Mouse (Mus musculus) intestine, embryonic 14.5 days (tissue): Measurements from ENCODE around the gene Cyp2f2. TPM values are rescaled to one million over a fixed set of nuclear protein-coding genes. Genes with fewer than 3 reads are reported as not detected.
A peak's percentile ranks its signal among the peaks of the same experiment; 100 is the strongest.

Source experiments
- ATAC-seq: fragments of 200-750 bp; cut with Nextera tagmentation; replicated peaks from 2 replicates; pipeline ENCODE4 v1.8.0; 2017; ENCODE audit warnings: low read depth, moderate number of reproducible peaks, moderate TSS enrichment, moderate library complexity; ENCODE audit not compliant: low FRiP score, low TSS enrichment
- DNase-seq: peaks from one replicate; pipeline ENCODE4 v3.0.0-alpha.2; 2018; ENCODE audit warnings: low spot score
- H3K27ac ChIP-seq: fragments of 300-500 bp; sonication (generic); 2 replicates; pipeline ENCODE4 v1.5.1; 2014; ENCODE audit warnings: low read depth, mild to moderate bottlenecking, control low read depth
- H3K27me3 ChIP-seq: fragments of 300-500 bp; sonication (generic); replicated peaks from 2 replicates; pipeline ENCODE4 v1.6.1; 2014; ENCODE audit warnings: low read length, control low read depth; ENCODE audit not compliant: control insufficient read depth, insufficient read depth
- H3K36me3 ChIP-seq: fragments of 300-500 bp; sonication (generic); 2 replicates; pipeline ENCODE4 v1.6.1; 2014; ENCODE audit warnings: low read length, control low read depth; ENCODE audit not compliant: control insufficient read depth, insufficient read depth
- H3K4me1 ChIP-seq: fragments of 300-500 bp; sonication (generic); replicated peaks from 2 replicates; pipeline ENCODE4 v1.6.1; 2014; ENCODE audit warnings: low read length, control low read depth, mixed read lengths; ENCODE audit not compliant: control insufficient read depth, insufficient read depth
- H3K4me2 ChIP-seq: fragments of 300-500 bp; sonication (generic); 2 replicates; pipeline ENCODE4 v1.6.1; 2014; ENCODE audit warnings: low read length
- H3K4me3 ChIP-seq: fragments of 300-500 bp; sonication (generic); 2 replicates; pipeline ENCODE4 v1.5.1; 2014; ENCODE audit warnings: low read depth, low read length, control low read depth, mixed read lengths
- H3K9ac ChIP-seq: fragments of 300-500 bp; sonication (generic); 2 replicates; pipeline ENCODE4 v1.6.1; 2014; ENCODE audit warnings: mild to moderate bottlenecking, low read length
- H3K9me3 ChIP-seq: fragments of 300-500 bp; sonication (generic); 2 replicates; pipeline ENCODE4 v1.6.1; 2016; ENCODE audit warnings: low read length, control low read depth; ENCODE audit not compliant: control insufficient read depth
- WGBS: fragments of 180-500 bp; shearing (Covaris S2); extraction: QIAGEN DNeasy Blood & Tissue Kit; methylation state at CpG from one replicate; pipeline ENCODE4 v1.1.7; 2014; 5-methylcytosine and 5-hydroxymethylcytosine counted together
- polyA plus RNA-seq: library from polyadenylated mRNA; unstranded; fragments of >200 nt; fragmentation: Nextera tagmentation; extraction: Ambion mirVana; gene quantifications from 2 replicates; pipeline ENCODE4 v1.2.1, GENCODE M21; 2014

The Cyp2f2 gene
- polyA plus RNA-seq, 1 experiment from 2014 or later, result not detected

GRCm38 (mm10) chr7:27111987-27112386, 7.7 kb upstream of the Cyp2f2 start:
- H3K4me2 ChIP-seq, result no peak overlapping the region
- H3K4me1 ChIP-seq, result no peaks in the 10 kb centered on the region
- no peak overlapping the region for H3K9ac ChIP-seq
- no peaks in the 10 kb centered on the region for H3K27me3 ChIP-seq
- H3K27ac ChIP-seq, result no peak overlapping the region
- H3K36me3 ChIP-seq, result no peaks in the 10 kb centered on the region
- ATAC-seq (no peak), DNase-seq (no peak)
- no peak overlapping the region for H3K4me3 ChIP-seq
- peaks cover 2% of the 10 kb centered on the region; the same call in 1 of the 2 replicates for H3K9me3 ChIP-seq
- 77% methylated on average over 3 of the region's 3 CpGs for WGBS

GRCm38 (mm10) chr7:27118033-27118511, 1.6 kb upstream of the Cyp2f2 start:
- Histone ChIP-seq H3K27me3 (no peaks in the 10 kb centered on the region), H3K36me3 (no peaks in the 10 kb centered on the region), H3K27ac (no peak overlapping the region), H3K4me1 (no peaks in the 10 kb centered on the region), H3K9ac (no peak overlapping the region), H3K4me3 (no peak overlapping the region), H3K4me2 (no peak overlapping the region), H3K9me3 (no peaks in the 10 kb centered on the region)
- no peak for DNase-seq
- ATAC-seq, result no peak
- 70% methylated on average over 4 of the region's 4 CpGs for WGBS

GRCm38 (mm10) chr7:27124305-27124832, 4.7 kb downstream of the Cyp2f2 start:
- Histone ChIP-seq H3K27ac (no peak overlapping the region), H3K9me3 (no peaks in the 10 kb centered on the region), H3K4me2 (no peak overlapping the region), H3K27me3 (no peaks in the 10 kb centered on the region), H3K9ac (no peak overlapping the region), H3K4me3 (no peak overlapping the region), H3K4me1 (no peaks in the 10 kb centered on the region), H3K36me3 (no peaks in the 10 kb centered on the region)
- 72% methylated on average over 5 of the region's 5 CpGs for WGBS
- DNase-seq, result no peak
- ATAC-seq, result no peak

- ATAC-seq, result no peak
- 81% methylated on average over 4 of the region's 4 CpGs for WGBS
These were observed 5.3 kb downstream of the Cyp2f2 start for GRCm38 (mm10) chr7:27124969-27125368.

GRCm38 (mm10) chr7:27128162-27128561, 8.5 kb downstream of the Cyp2f2 start:
- Histone ChIP-seq H3K9ac (no peak overlapping the region), H3K27ac (no peak overlapping the region), H3K36me3 (no peaks in the 10 kb centered on the region), H3K4me1 (peaks cover 4% of the 10 kb centered on the region; the same call in 1 of the 2 replicates), H3K4me2 (no peak overlapping the region), H3K9me3 (no peaks in the 10 kb centered on the region), H3K27me3 (no peaks in the 10 kb centered on the region), H3K4me3 (no peak overlapping the region)
- no peak for DNase-seq
- 0 out of 2 replicates have a peak, but pooled peaks have one; percentile 22 for ATAC-seq
- 51% methylated on average over 3 of the region's 3 CpGs for WGBS

More at GRCm38 (mm10) chr7:27124969-27125368, 5.3 kb downstream of the Cyp2f2 start:
- H3K4me2 ChIP-seq, result no peak overlapping the region
- no peaks in the 10 kb centered on the region for H3K27me3 ChIP-seq
- DNase-seq, result no peak
- H3K9me3 ChIP-seq, result no peaks in the 10 kb centered on the region
- H3K9ac ChIP-seq, result no peak overlapping the region
- H3K4me1 ChIP-seq, result no peaks in the 10 kb centered on the region
- H3K36me3 ChIP-seq, result no peaks in the 10 kb centered on the region
- H3K27ac ChIP-seq, result no peak overlapping the region
- H3K4me3 ChIP-seq, result no peak overlapping the region

- ATAC-seq, result no peak
These were observed 9.2 kb downstream of the Cyp2f2 start for GRCm38 (mm10) chr7:27128946-27129345.

GRCm38 (mm10) chr7:27129811-27130210, 10.1 kb downstream of the Cyp2f2 start:
- 88% methylated on average over 12 of the region's 12 CpGs for WGBS
- H3K9me3 ChIP-seq, result no peaks in the 10 kb centered on the region
- no peaks in the 10 kb centered on the region for H3K27me3 ChIP-seq
- no peak overlapping the region for H3K4me2 ChIP-seq
- DNase-seq (no peak), ATAC-seq (no peak)
- no peaks in the 10 kb centered on the region for H3K36me3 ChIP-seq
- no peak overlapping the region for H3K27ac ChIP-seq
- H3K4me1 ChIP-seq, result peaks cover 6% of the 10 kb centered on the region; the same call in 1 of the 2 replicates
- H3K4me3 ChIP-seq, result no peak overlapping the region
- no peak overlapping the region for H3K9ac ChIP-seq

More at GRCm38 (mm10) chr7:27128946-27129345, 9.2 kb downstream of the Cyp2f2 start:
- Histone ChIP-seq H3K27ac (no peak overlapping the region), H3K4me1 (peaks cover 6% of the 10 kb centered on the region; the same call in 1 of the 2 replicates), H3K36me3 (no peaks in the 10 kb centered on the region), H3K4me2 (no peak overlapping the region), H3K9me3 (no peaks in the 10 kb centered on the region), H3K27me3 (no peaks in the 10 kb centered on the region), H3K9ac (no peak overlapping the region), H3K4me3 (no peak overlapping the region)
- DNase-seq, result no peak
- WGBS, result 61% methylated on average over 13 of the region's 13 CpGs

- Histone ChIP-seq H3K4me1 (peaks cover 6% of the 10 kb centered on the region; the same call in 1 of the 2 replicates), H3K27me3 (no peaks in the 10 kb centered on the region), H3K36me3 (no peaks in the 10 kb centered on the region), H3K27ac (no peak overlapping the region), H3K9me3 (no peaks in the 10 kb centered on the region), H3K4me3 (no peak overlapping the region), H3K4me2 (no peak overlapping the region), H3K9ac (no peak overlapping the region)
- no peak for DNase-seq
- WGBS, result 86% methylated on average over 22 of the region's 22 CpGs
- ATAC-seq, result no peak
These were observed 11.0 kb downstream of the Cyp2f2 start for GRCm38 (mm10) chr7:27130521-27131370.
